Mouse (Mus musculus): ENCODE data around the gene Unc13b.
"Not testable (repeated sequence)": the region's sequence is repeated elsewhere in the genome, so short reads cannot be mapped to it uniquely, and the experiment has no call there.

DNA sequence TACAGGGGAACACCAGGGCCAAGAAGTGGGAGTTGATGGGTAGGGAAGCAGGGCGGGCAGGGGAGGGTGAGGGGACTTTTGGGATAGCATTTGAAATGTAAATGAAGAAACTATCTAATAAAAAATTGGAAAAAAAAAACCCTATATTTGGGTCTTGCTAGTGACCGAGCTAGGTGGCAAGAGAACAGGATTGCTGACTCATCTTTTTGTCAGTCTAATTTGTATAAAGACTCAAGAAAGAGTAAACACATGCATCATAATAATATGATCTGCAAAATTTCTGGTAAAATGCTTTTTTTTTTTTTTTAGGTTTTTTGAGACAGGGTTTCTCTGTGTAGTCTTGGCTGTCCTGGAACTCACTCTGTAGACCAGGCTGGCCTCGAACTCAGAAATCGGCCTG, 93.7 kb downstream of the Unc13b start:
- TF ChIP-seq CTCF (conservative IDR thresholded peaks at IDR 0.05; ENCODE audit: insufficient read depth, insufficient read length, low read depth, low read length); POLR2A (IDR thresholded peaks at IDR 0.05; ENCODE audit: low read depth, low read length): not testable (repeated sequence)
